Mouse (Mus musculus): Measurements from ENCODE around the gene Snapc2. TPM values are rescaled to one million over a fixed set of nuclear protein-coding genes. Genes with fewer than 3 reads are reported as not detected.

Snapc2 gene
- polyA plus RNA-seq, 1 experiment from 2014 or later: 58.5 TPM

- peak; percentile 91 for ATAC-seq (ENCODE audit: low read depth)
- under 1% methylated on average over 44 of the region's 44 CpGs for WGBS
Measured at GRCm38 (mm10) chr8:4216791-4217621, 35.9 kb upstream of the Snapc2 start, which contains the start of gene Prr36. Gene Prr36 (minus strand): TSS chr8:4217459.

GRCm38 (mm10) chr8:4219617-4220016 is 33.3 kb upstream of the Snapc2 start:
- Histone ChIP-seq H3K27ac (replicated peaks) (no peak overlapping the region), H3K36me3 (peaks cover 5% of the 10 kb centered on the region), H3K4me3 (no peak overlapping the region), H3K4me1 (replicated peaks) (peaks cover 24% of the 10 kb centered on the region), H3K9ac (no peak overlapping the region), H3K27me3 (peaks cover 10% of the 10 kb centered on the region; the same call in 1 of the 2 replicates), H3K9me3 (no peaks in the 10 kb centered on the region), H3K4me2 (no peak overlapping the region)
- no peak for ATAC-seq (ENCODE audit: low read depth)
- WGBS: 87% methylated on average over 3 of the region's 3 CpGs

More at GRCm38 (mm10) chr8:4216791-4217621, 35.9 kb upstream of the Snapc2 start, which contains the start of gene Prr36:
- H3K4me1 ChIP-seq (replicated peaks): peaks cover 46% of the 10 kb centered on the region
- H3K36me3 ChIP-seq: peaks cover 10% of the 10 kb centered on the region
- H3K4me2 ChIP-seq: peak within 1 kb of the TSS; percentile 95
- H3K27me3 ChIP-seq: peaks cover 10% of the 10 kb centered on the region; the same call in 1 of the 2 replicates
- peak within 1 kb of the TSS; percentile 94 for H3K9ac ChIP-seq
- H3K4me3 ChIP-seq: peak within 1 kb of the TSS; percentile 69
- H3K27ac ChIP-seq (replicated peaks): peak within 1 kb of the TSS; percentile 96
- H3K9me3 ChIP-seq: no peaks in the 10 kb centered on the region

GRCm38 (mm10) chr8:4222059-4222458 is 30.8 kb upstream of the Snapc2 start:
- no peak overlapping the region for H3K4me2 ChIP-seq
- no peak overlapping the region for H3K27ac ChIP-seq (replicated peaks)
- no peaks in the 10 kb centered on the region for H3K9me3 ChIP-seq
- no peak overlapping the region for H3K4me3 ChIP-seq
- peaks cover 13% of the 10 kb centered on the region; the same call in 1 of the 2 replicates for H3K4me1 ChIP-seq (replicated peaks)
- no peak overlapping the region for H3K9ac ChIP-seq
- ATAC-seq (ENCODE audit: low read depth): no peak
- no peaks in the 10 kb centered on the region for H3K36me3 ChIP-seq
- peaks cover 32% of the 10 kb centered on the region for H3K27me3 ChIP-seq

- Histone ChIP-seq H3K36me3 (no peaks in the 10 kb centered on the region), H3K4me1 (replicated peaks) (0 out of 2 replicates have a peak, but pooled peaks cover 6% of the 10 kb centered on the region), H3K27ac (replicated peaks) (no peak overlapping the region), H3K27me3 (peaks cover 44% of the 10 kb centered on the region), H3K9me3 (no peaks in the 10 kb centered on the region), H3K9ac (no peak overlapping the region), H3K4me3 (no peak overlapping the region), H3K4me2 (peak overlapping the region; percentile 46)
- ATAC-seq (ENCODE audit: low read depth): no peak
- whole genome bisulfite sequencing: 20% methylated on average over 4 of the region's 4 CpGs
Measured at GRCm38 (mm10) chr8:4226323-4226722, 26.6 kb upstream of the Snapc2 start.

GRCm38 (mm10) chr8:4226739-4227347 is 26.0 kb upstream of the Snapc2 start, which contains the start of gene Lrrc8e:
Gene Lrrc8e (plus strand): TSS chr8:4226827.
- H3K9me3 ChIP-seq: no peaks in the 10 kb centered on the region
- H3K4me1 ChIP-seq (replicated peaks): 0 out of 2 replicates have a peak, but pooled peaks cover 6% of the 10 kb centered on the region
- H3K9ac ChIP-seq: no peak within 1 kb of the TSS
- ATAC-seq (ENCODE audit: low read depth): no peak; the same call in 1 of the 2 replicates
- no peak within 1 kb of the TSS for H3K27ac ChIP-seq (replicated peaks)
- H3K4me2 ChIP-seq: peak within 1 kb of the TSS; percentile 46
- peaks cover 42% of the 10 kb centered on the region for H3K27me3 ChIP-seq
- 0 out of 2 replicates have a peak within 1 kb of the TSS, but pooled peaks have one; percentile 10 for H3K4me3 ChIP-seq
- H3K36me3 ChIP-seq: no peaks in the 10 kb centered on the region
- WGBS: 4% methylated on average over 33 of the region's 33 CpGs

DNA sequence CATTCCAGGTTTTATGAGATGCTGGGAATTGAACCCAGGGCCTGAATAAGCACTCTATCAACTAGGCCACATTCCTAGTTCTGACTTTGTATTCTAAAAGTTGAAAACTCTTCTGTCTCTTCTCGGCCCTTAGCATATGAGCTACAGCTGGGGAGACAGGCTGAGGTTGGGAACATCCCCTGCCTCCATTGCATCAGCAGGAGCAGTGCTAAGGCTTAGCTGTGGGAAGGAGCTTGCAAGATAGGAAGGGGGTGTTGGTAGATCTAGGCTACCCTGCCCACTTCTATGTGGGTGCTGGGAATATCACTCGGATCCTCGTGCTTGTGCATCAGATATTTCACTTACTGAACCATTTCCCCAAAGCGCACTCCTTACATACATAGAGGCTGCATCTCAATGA is 25.0 kb upstream of the Snapc2 start:
- Histone ChIP-seq H3K4me1 (replicated peaks) (0 out of 2 replicates have a peak, but pooled peaks cover 6% of the 10 kb centered on the region), H3K27me3 (peaks cover 42% of the 10 kb centered on the region), H3K9me3 (no peaks in the 10 kb centered on the region), H3K9ac (no peak overlapping the region), H3K27ac (replicated peaks) (no peak overlapping the region), H3K4me2 (no peak overlapping the region), H3K36me3 (no peaks in the 10 kb centered on the region), H3K4me3 (no peak overlapping the region)
- WGBS: 91% methylated on average over 4 of the region's 4 CpGs
- ATAC-seq (ENCODE audit: low read depth): no peak

- H3K9ac ChIP-seq: no peak overlapping the region
- ATAC-seq (ENCODE audit: low read depth): no peak
- 74% methylated on average over 5 of the region's 5 CpGs for WGBS
- 0 out of 2 replicates have a peak, but pooled peaks cover 6% of the 10 kb centered on the region for H3K4me1 ChIP-seq (replicated peaks)
- H3K4me2 ChIP-seq: no peak overlapping the region
- peaks cover 42% of the 10 kb centered on the region for H3K27me3 ChIP-seq
- H3K4me3 ChIP-seq: no peak overlapping the region
- H3K27ac ChIP-seq (replicated peaks): no peak overlapping the region
- no peaks in the 10 kb centered on the region for H3K36me3 ChIP-seq
- no peaks in the 10 kb centered on the region for H3K9me3 ChIP-seq
Measured at GRCm38 (mm10) chr8:4229784-4230183, 23.1 kb upstream of the Snapc2 start.

- H3K4me2 ChIP-seq: no peak overlapping the region
- 61% methylated on average over 10 of the region's 10 CpGs for whole genome bisulfite sequencing
- no peak overlapping the region for H3K4me3 ChIP-seq
- H3K27ac ChIP-seq (replicated peaks): no peak overlapping the region
- 0 out of 2 replicates have a peak, but pooled peaks cover 6% of the 10 kb centered on the region for H3K4me1 ChIP-seq (replicated peaks)
- H3K9me3 ChIP-seq: no peaks in the 10 kb centered on the region
- H3K27me3 ChIP-seq: peaks cover 33% of the 10 kb centered on the region
- H3K36me3 ChIP-seq: no peaks in the 10 kb centered on the region
- no peak for ATAC-seq (ENCODE audit: low read depth)
- no peak overlapping the region for H3K9ac ChIP-seq
Measured at GRCm38 (mm10) chr8:4230612-4231351, 22.1 kb upstream of the Snapc2 start.

DNA sequence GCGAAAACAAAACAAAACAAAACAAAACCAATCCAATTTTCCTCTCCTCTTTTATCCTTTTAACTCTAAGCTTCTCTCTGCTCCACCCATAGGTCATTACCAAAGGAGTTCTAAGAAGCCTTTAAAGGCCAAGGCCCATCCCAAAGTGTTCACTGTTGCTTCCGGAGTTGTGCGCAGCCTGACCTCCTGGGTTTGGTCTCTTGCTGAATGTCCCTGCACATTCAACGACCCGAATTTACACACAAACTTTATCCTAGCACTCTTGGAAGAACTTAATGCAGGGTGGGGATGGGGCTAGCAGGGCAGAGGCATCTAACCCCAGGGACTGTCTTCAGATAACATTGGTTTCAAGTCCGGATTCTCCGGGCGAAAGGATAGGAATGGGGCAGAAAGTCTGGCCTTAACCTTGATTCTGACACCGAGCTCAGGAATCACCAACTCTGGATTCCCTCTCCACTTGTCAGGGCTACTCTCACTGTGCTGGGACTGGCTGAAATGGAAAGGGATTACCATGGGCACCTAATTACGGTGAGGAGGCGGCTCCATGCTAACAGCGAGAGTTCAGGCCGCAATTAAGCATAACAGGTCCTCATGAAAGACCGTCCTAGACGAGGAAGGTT is 15.0 kb upstream of the Snapc2 start:
- ATAC-seq (ENCODE audit: low read depth): peak; percentile 0; the same call in 1 of the 2 replicates
- H3K9ac ChIP-seq: peak overlapping the region; percentile 74
- H3K4me1 ChIP-seq (replicated peaks): peaks cover 33% of the 10 kb centered on the region
- peaks cover 24% of the 10 kb centered on the region for H3K36me3 ChIP-seq
- H3K4me3 ChIP-seq: peak overlapping the region; percentile 87
- peak overlapping the region; percentile 74 for H3K4me2 ChIP-seq
- H3K27ac ChIP-seq (replicated peaks): peak overlapping the region; percentile 94
- no peaks in the 10 kb centered on the region for H3K27me3 ChIP-seq
- 21% methylated on average over 15 of the region's 15 CpGs for WGBS
- no peaks in the 10 kb centered on the region for H3K9me3 ChIP-seq

DNA sequence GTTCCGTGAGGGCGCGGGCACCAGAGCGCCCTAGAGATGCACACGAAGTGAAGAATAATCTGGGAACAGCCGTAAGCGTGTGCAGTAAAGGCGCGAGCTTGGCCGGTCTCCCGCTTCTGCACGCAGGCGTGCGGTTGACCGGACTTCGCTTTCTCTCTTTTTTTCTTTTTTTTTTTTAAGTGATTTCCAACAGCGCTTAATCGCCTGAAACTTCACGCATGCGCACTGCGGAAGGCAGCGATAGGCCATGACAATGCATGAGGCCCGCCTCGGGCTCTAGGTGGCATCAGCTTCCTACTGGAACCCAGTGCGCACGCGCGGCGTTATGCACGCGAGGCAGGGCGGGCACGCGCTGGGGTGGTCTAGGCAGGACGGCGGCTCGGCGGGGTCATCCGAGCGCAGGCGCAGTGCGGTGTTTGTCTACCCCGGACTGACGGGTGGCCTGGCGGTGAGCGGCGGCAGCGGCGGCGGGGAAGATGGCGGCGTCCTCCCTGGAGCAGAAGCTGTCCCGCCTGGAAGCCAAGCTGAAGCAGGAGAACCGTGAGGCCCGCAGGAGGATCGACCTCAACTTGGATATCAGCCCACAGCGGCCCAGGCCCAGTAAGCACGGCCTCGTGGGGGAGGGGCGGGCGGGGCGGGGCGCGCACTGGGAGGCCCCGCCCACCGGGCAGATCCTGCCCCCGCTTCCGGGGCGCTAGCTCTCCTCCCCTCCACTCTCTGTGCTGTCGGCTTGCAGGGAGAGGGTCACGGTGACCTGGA is 14.3 kb upstream of the Snapc2 start, which contains the start of the genes Map2k7 and Gm49320:
TSS of gene Map2k7 (plus strand) at position 307 of the 759 bp plus-strand sequence.
TSS of gene Gm49320 (plus strand) at position 432 of the 759 bp plus-strand sequence.
- peak within 1 kb of the TSS; percentile 96 for H3K4me2 ChIP-seq
- H3K9me3 ChIP-seq: no peaks in the 10 kb centered on the region
- H3K4me3 ChIP-seq: peak within 1 kb of the TSS; percentile 87
- H3K4me1 ChIP-seq (replicated peaks): peaks cover 33% of the 10 kb centered on the region
- H3K9ac ChIP-seq: peak within 1 kb of the TSS; percentile 84
- peak within 1 kb of the TSS; percentile 94 for H3K27ac ChIP-seq (replicated peaks)
- WGBS: under 1% methylated on average over 66 of the region's 71 CpGs
- H3K27me3 ChIP-seq: no peaks in the 10 kb centered on the region
- ATAC-seq (ENCODE audit: low read depth): peak; percentile 94
- H3K36me3 ChIP-seq: peaks cover 31% of the 10 kb centered on the region
